Mouse (Mus musculus) heart, adult 2 months (tissue): ENCODE measurements around the gene Sdcbp2. TPM values are rescaled to one million over a fixed set of nuclear protein-coding genes. Genes with fewer than 3 reads are reported as not detected.

Source experiments
- DNase-seq, 2 experiments: peaks; one replicate each; pipeline ENCODE4 v3.0.0; 2021
- H3K27ac ChIP-seq: fragments of 200-600 bp; 2 replicates; pipeline ENCODE4 v1.8.1; 2022
- H3K27me3 ChIP-seq: fragments of 200-500 bp; 2 replicates; pipeline ENCODE4 v1.6.1; 2012; ENCODE audit warnings: mild to moderate bottlenecking, low read length, inconsistent platforms, mixed read lengths; ENCODE audit not compliant: control insufficient read depth, insufficient read depth
- H3K36me3 ChIP-seq: fragments of 200-500 bp; 2 replicates; pipeline ENCODE4 v1.6.1; 2012; ENCODE audit warnings: low read length, inconsistent platforms; ENCODE audit not compliant: control insufficient read depth, insufficient read depth
- H3K4me1 ChIP-seq: fragments of 200-500 bp; 2 replicates; pipeline ENCODE4 v1.6.1; 2011; ENCODE audit warnings: low read length; ENCODE audit not compliant: control insufficient read depth, insufficient read depth
- H3K4me3 ChIP-seq: fragments of 200-600 bp; 2 replicates; pipeline ENCODE4 v1.8.1; 2022
- H3K79me2 ChIP-seq: fragments of 200-500 bp; replicated peaks from 2 replicates; pipeline ENCODE4 v1.6.1; 2012; ENCODE audit warnings: mild to moderate bottlenecking, inconsistent platforms, low read length, moderate library complexity, mixed read lengths; ENCODE audit not compliant: control insufficient read depth, insufficient read depth
- H3K9ac ChIP-seq: fragments of 200-500 bp; 2 replicates; pipeline ENCODE4 v1.6.1; 2012; ENCODE audit warnings: low read depth, mild to moderate bottlenecking, control low read depth, inconsistent platforms, low read length, mixed read lengths
- CTCF ChIP-seq: fragments of 200-600 bp; IDR thresholded peaks from 2 replicates; pipeline ENCODE4 v1.8.1; 2022; ENCODE audit warnings: antibody characterized with exemption, mild to moderate bottlenecking, moderate library complexity
- EP300 ChIP-seq: fragments of 200-500 bp; IDR thresholded peaks from 2 replicates; pipeline ENCODE4 v1.6.1; 2011; ENCODE audit warnings: low read depth, low read length, control low read depth; ENCODE audit not compliant: insufficient read depth
- POLR2A ChIP-seq: fragments of 200-500 bp; IDR thresholded peaks from 2 replicates; pipeline ENCODE4 v1.6.1; 2011; ENCODE audit warnings: mild to moderate bottlenecking, low read depth, low read length, control low read depth; ENCODE audit not compliant: insufficient read depth
- WGBS: fragments of 180-500 bp; shearing (Covaris S2); methylation state at CpG from one replicate; pipeline ENCODE4 v1.1.7; 2018; 5-methylcytosine and 5-hydroxymethylcytosine counted together
- intact Hi-C: fragments of 180-260 bp; cut with DNase I; formaldehyde crosslinking; loops from one replicate; pipeline ENCODE4 v1.15.1; 2025
- polyA plus RNA-seq: library from polyadenylated mRNA; depleted of rRNA; stranded (reverse); fragments of >200 nt; gene quantifications from 2 replicates; pipeline ENCODE4 v1.2.3, GENCODE M21; 2012
- total RNA-seq, 2 experiments: library from RNA; stranded (reverse); gene quantifications; 2 replicates each; pipeline ENCODE4 v1.2.3; 2021

The Sdcbp2 gene
- total and polyA plus RNA-seq, 3 experiments = 1.9 to 2.4 (median 2.2) TPM

DNA sequence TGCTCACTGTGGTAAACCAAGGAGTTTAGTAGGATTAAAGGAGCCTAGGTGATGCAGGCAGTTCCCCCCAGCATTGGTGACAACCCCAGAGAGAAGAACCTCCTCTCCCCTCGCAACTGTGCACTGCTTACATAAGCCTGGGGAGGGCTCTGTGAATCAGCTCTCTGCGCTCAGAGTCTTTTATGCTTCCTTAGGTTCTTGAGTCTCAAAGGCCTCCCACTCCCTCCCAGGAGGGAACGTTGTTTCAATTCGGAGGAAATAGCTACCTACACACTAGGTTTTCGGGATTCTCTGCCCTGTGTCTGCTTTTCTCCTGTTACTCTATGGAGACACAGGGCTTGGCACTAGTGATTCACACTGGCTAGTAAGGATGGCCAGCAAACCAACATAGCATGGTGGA lies 2.2 kb downstream of the Sdcbp2 start:
- Histone ChIP-seq H3K4me1 (peaks cover 2% of the 10 kb centered on the region; the same call in 1 of the 2 replicates), H3K4me3 (no peak overlapping the region), H3K9ac (no peak overlapping the region), H3K79me2 (no peaks in the 10 kb centered on the region), H3K27me3 (no peaks in the 10 kb centered on the region), H3K27ac (no peak overlapping the region), H3K36me3 (no peaks in the 10 kb centered on the region)
- no peak for DNase-seq
- intact Hi-C loops = loop anchor here (5.0 kb wide), 2 partner anchors 108 to 168 kb away; partner anchors contain the start of gene Psmf1
- no peak for TF ChIP-seq EP300
- TF ChIP-seq CTCF = no peak
- TF ChIP-seq POLR2A = no peak
- 91% methylated on average over 5 of the region's 5 CpGs for WGBS

GRCm38 (mm10) chr2:151575119-151575698 lies 2.8 kb downstream of the Sdcbp2 start:
- 21% methylated on average over 7 of the region's 7 CpGs for WGBS
- Histone ChIP-seq H3K9ac (peak overlapping the region; percentile 37), H3K4me3 (peak overlapping the region; percentile 59), H3K36me3 (no peaks in the 10 kb centered on the region), H3K79me2 (no peaks in the 10 kb centered on the region), H3K27ac (peak overlapping the region; percentile 85), H3K4me1 (peaks cover 2% of the 10 kb centered on the region; the same call in 1 of the 2 replicates), H3K27me3 (no peaks in the 10 kb centered on the region)
- intact Hi-C loops = loop anchor here (5.0 kb wide), 2 partner anchors 107 to 167 kb away; partner anchors contain the start of gene Psmf1
- DNase-seq = no peak
- TF ChIP-seq EP300 = no peak
- TF ChIP-seq CTCF = peak; percentile 69
- no peak for TF ChIP-seq POLR2A

GRCm38 (mm10) chr2:151575699-151576389 lies 3.4 kb downstream of the Sdcbp2 start:
- Histone ChIP-seq H3K79me2 (no peaks in the 10 kb centered on the region), H3K27ac (peak overlapping the region; percentile 85), H3K9ac (peak overlapping the region; percentile 46), H3K27me3 (no peaks in the 10 kb centered on the region), H3K36me3 (no peaks in the 10 kb centered on the region), H3K4me3 (peak overlapping the region; percentile 59), H3K4me1 (peaks cover 2% of the 10 kb centered on the region; the same call in 1 of the 2 replicates)
- TF ChIP-seq CTCF = no peak
- peak; percentile 89 for TF ChIP-seq POLR2A
- TF ChIP-seq EP300 = peak; percentile 49; the same call in 1 of the 2 replicates
- intact Hi-C loops = loop anchor here (2.0 to 5.0 kb wide), 4 partner anchors 33 to 166 kb away; partner anchors contain the start of genes Fkbp1a and Psmf1
- WGBS = 2% methylated on average over 38 of the region's 38 CpGs
- DNase-seq = peak; percentile 89 to 92

DNA sequence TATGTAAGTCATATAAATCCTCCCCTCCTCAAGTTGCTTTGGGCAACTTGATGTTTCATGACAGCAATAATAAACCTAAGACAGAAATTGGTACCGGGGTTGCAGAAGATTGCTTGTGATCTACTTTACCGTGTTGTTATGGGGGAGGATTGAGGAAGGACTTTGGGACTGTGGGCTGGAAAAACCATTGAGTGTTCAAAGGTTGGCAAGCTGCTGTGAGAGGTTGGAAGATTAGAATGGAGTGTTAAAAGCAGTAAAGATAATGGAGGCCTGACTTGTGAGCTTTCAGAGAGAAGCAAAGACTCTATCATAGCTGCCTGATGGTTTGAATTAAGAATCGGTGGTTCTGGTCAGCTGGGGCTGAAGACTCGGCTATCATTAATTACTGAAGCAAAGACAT lies 6.8 kb downstream of the Sdcbp2 start:
- no peak for TF ChIP-seq POLR2A
- no peak for TF ChIP-seq CTCF
- TF ChIP-seq EP300 = no peak
- DNase-seq = no peak
- intact Hi-C loops = loop anchor here (5.0 kb wide), 2 partner anchors 103 to 163 kb away; partner anchors contain the start of gene Psmf1
- Histone ChIP-seq H3K79me2 (no peaks in the 10 kb centered on the region), H3K4me3 (no peak overlapping the region), H3K4me1 (peaks cover 2% of the 10 kb centered on the region; the same call in 1 of the 2 replicates), H3K27me3 (no peaks in the 10 kb centered on the region), H3K9ac (no peak overlapping the region), H3K27ac (no peak overlapping the region), H3K36me3 (no peaks in the 10 kb centered on the region)
- 37% methylated on average over 4 of the region's 4 CpGs for WGBS

GRCm38 (mm10) chr2:151580945-151581344 lies 8.5 kb downstream of the Sdcbp2 start:
- no peak overlapping the region for H3K27ac ChIP-seq
- TF ChIP-seq EP300 (no peak), CTCF (no peak), POLR2A (no peak)

More at GRCm38 (mm10) chr2:151580945-151581344, 8.5 kb downstream of the Sdcbp2 start:
- Histone ChIP-seq H3K27me3 (no peaks in the 10 kb centered on the region), H3K4me1 (no peaks in the 10 kb centered on the region; the same call in 1 of the 2 replicates), H3K4me3 (no peak overlapping the region), H3K79me2 (no peaks in the 10 kb centered on the region), H3K36me3 (no peaks in the 10 kb centered on the region), H3K9ac (no peak overlapping the region)
- intact Hi-C loops = no loop called here
- 32% methylated on average over 1 of the region's 1 CpGs for WGBS
- no peak for DNase-seq
